Mouse (Mus musculus) neutrophil, adult 65 days (primary cell): ENCODE results near the gene Rpl32. TPM values are rescaled to one million over a fixed set of nuclear protein-coding genes. Genes with fewer than 3 reads are reported as not detected.

Experiments
- total RNA-seq: library from RNA; stranded (reverse); gene quantifications from 2 replicates; pipeline ENCODE4 v1.2.4, GENCODE M21; 2023

Gene Rpl32
- 502 and 689 TPM in 2 replicates for total RNA-seq

DNA sequence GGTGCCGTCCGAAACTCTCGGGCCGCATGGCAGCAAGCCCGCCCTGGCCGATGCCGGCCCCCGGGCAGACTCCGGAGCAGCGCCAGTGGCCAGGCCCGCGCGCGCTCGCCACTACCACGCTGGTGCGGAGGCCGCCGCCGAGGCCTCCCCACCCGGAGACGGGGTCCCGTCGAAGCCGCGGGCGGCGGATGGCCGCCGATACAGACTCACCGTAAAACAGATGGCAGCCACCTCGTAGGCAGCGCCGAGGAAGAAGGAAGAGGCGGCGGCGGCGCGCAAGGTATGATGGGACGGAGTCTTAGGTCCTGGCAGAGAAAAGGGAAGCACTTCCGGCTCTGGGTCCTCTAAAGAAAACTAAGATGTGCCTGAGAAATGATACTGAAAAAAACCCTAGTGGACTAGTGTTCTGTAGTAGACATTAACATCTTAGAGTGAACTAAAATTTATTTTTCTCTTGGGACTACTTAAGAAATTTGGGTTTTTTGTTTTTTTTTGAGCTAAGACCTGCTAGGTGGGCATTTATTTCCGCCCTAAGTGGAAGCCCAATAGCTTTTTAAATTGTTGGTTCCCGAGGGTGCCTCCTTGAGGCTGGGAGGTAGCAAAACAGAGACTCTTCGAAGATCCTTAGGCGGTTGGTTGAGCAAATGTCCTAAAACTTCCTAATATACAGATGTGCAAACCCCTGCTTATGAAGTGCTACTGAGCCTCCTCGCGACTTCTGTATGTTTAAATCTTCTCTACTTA is at the start of gene Rpl32:
Gene Rpl32 (minus strand): TSS at position 260 of the 744 bp plus-strand sequence.

DNA sequence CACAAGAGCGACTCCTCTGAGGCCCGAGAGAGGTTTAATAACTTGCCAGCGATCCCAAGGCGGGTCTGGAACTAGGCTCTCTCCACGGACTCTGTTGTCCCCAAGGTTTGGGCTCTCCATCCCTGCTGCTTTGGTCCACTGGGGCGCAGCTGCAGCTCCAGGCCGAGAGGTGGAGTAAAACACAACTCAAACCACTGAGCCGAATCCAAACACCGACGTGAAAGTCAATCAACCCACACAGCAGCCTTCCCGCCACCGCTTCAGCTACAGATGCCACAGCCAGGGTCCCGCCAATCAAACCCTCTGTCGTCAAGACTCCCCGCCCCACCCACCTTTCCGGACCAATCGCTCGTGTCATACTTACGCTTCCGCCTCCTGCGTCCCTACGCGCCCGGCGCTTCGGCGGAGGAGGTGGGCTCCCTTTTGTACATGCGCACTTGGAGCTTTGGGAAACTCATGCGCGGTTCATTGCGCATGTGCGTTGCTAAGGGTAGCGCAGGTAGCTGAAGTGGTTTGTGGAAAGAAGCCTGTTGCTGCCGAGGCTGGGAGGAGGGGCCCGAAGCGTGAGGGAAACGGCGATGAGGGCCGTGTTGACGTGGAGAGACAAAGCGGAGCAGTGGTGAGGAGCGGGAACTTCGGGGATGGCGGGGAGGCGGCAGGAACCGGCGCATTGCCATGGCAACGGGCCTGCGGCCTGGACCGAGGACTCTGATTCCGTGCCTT is 44.7 kb upstream of the Rpl32 start, which contains the start of the genes Mbd4 and Ift122:
Gene Mbd4 (minus strand): TSS at position 281 of the 723 bp plus-strand sequence.
Gene Ift122 (plus strand): TSS at position 380 of the 723 bp plus-strand sequence.

DNA sequence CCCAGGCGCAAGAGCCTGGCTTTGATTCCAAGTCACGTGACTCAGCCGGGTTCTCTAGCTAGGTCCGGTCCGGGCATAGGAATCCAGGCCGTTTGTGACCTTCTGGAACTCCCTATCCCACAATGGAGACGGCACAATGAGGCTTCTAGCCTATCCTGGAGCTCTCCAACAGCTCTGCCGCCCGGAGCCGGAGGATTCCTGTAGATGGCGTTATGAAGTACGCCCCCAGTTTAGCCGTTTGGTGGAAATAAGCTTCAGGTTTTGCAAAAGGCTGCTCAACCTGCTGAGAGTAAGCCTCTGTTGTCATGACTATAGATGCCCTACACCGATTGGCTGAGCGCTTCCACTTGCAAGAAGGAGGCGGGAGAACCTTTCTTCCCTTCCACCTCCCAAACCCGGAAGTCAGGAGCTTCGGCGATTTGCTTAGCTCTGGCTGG is 29.6 kb upstream of the Rpl32 start, which contains the start of gene Efcab12:
Gene Efcab12 (minus strand): TSS at position 252 of the 437 bp plus-strand sequence.

DNA sequence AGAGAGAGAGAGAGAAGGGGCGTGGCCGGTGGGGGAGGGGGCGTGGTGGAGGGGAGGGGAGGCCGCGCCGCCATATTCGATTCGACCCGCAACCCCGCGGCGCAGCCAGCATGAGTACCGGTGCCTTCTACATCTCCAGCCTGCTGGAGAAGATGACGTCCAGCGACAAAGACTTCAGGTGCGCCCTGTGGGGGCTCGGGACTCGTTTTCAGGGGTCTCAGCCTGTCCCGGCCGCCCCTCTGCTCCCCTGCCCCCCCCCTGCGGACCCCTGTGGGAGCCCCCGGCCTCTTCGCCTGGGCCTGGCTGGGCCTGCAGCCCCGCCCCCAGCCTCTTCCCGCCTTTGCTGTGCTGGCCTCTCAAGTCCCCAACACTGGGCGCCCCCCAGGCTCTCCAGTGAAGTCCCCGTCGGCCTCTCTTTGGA is 34.0 kb downstream of the Rpl32 start, which contains the start of gene Cand2:
Gene Cand2 (plus strand): TSS at position 38 of the 421 bp plus-strand sequence.

DNA sequence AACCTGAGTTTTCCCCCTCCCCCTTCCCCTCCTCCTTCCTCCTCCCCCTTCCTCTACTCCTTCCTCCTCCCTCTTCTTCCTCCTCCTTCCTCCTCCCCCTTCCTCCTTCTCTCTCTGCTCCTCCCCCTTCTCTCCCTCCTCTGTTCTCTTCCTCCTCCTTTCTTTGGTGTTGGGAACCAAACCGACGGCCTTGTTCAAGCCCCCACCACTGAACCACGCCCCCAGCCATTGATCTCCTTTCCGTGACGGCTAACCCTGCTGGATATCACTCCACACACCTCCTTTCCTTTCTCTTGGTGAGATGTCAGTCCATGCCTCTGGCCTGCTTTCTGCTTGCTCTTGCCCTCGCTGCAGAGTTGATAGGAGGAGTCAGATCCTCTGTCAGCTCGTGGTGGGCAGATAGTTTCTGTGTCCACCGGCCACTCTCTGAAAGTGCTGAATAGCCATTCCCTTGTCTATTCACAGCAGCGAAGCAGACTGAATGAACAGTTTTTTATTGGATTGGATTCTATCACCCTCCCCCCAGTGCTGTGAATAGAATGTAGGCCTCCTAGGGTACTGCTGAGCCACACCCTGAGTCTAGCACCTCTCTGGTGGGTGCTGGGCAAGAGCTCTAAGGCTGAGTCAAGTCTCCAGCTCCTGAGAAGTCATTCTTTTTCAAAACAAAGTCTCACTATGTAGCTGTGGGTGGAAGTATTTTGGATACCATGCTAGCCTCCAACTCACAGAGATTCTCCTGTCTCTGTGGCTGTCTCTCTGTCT is 46.4 kb downstream of the Rpl32 start, which contains the start of gene Tmem40:
Gene Tmem40 (minus strand): TSS at position 416 of the 762 bp plus-strand sequence.

Other genes starting within 250 kb of the Rpl32 start
- not detected in 2 replicates for gene Mkrn2os, start 216.2 kb downstream of the Rpl32 start, total RNA-seq
- 17.4 and 19.0 TPM in 2 replicates for gene Mkrn2, start 206.8 kb downstream of the Rpl32 start, total RNA-seq
- gene Raf1, start 132.1 kb downstream of the Rpl32 start, total RNA-seq: 377 and 583 TPM in 2 replicates
- 93.6 and 100 TPM in 2 replicates for gene Tmem40, start 46.3 kb downstream of the Rpl32 start, total RNA-seq
- gene Cand2, start 34.2 kb downstream of the Rpl32 start, total RNA-seq: 0.27 and 0.60 TPM in 2 replicates
- not detected in 2 replicates for gene Efcab12, start 29.7 kb upstream of the Rpl32 start, total RNA-seq
- gene Mbd4, start 44.6 kb upstream of the Rpl32 start, total RNA-seq: 7.6 and 14.3 TPM in 2 replicates
- 1.1 and 2.5 TPM in 2 replicates for gene Ift122, start 44.7 kb upstream of the Rpl32 start, total RNA-seq
- not detected in 2 replicates for gene Rho, start 123.0 kb upstream of the Rpl32 start, total RNA-seq
- not detected in 2 replicates for gene H1foo, start 136.2 kb upstream of the Rpl32 start, total RNA-seq
- 80.6 and 117 TPM in 2 replicates for gene Plxnd1, start 186.3 kb upstream of the Rpl32 start, total RNA-seq